Mouse (Mus musculus): ENCODE data around the gene Ifna6. TPM values are rescaled to one million over a fixed set of nuclear protein-coding genes. Genes with fewer than 3 reads are reported as not detected.
"Not testable (repeated sequence)": the region's sequence is repeated elsewhere in the genome, so short reads cannot be mapped to it uniquely, and the experiment has no call there.

Gene Ifna6
- not detected in 2 replicates for polyA plus RNA-seq (2014; fragmentation: Nextera tagmentation; extraction: Ambion mirVana)

DNA sequence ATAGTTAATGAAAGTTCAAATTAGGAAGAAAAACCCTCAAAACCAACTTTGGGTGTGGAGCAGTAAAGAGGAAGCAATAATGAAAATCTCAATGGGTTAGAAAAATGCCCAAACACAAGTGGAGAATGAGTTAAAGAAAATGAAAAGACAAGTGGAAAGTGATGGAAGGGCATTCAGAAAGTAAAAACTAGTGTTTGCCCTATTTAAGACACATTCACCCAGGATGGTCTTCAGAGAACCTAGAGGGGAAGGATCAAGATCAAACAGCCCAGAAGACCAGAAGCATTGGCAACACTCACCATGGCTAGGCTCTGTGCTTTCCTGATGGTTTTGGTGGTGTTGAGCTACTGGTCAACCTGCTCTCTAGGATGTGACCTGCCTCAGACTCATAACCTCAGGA, at the start of gene Ifna6:
Gene Ifna6, plus strand, starts transcription at position 301 of the 400 bp plus-strand sequence.
- H3K4me1 ChIP-seq (replicated peaks; ENCODE audit: control insufficient read depth, insufficient read depth, low read length); DNase-seq (ENCODE audit: low spot score); ATAC-seq (replicated peaks; ENCODE audit: low FRiP score); H3K27me3 ChIP-seq (replicated peaks; ENCODE audit: control insufficient read depth, insufficient read depth, low read length); H3K9me3 ChIP-seq (ENCODE audit: control insufficient read depth, low read length); H3K27ac ChIP-seq (ENCODE audit: low read depth, low read length); H3K4me3 ChIP-seq (ENCODE audit: low read depth, low read length); H3K36me3 ChIP-seq (ENCODE audit: control insufficient read depth, insufficient read depth, low read length); H3K4me2 ChIP-seq; H3K9ac ChIP-seq (ENCODE audit: low read depth, low read length): not testable (repeated sequence)

DNA sequence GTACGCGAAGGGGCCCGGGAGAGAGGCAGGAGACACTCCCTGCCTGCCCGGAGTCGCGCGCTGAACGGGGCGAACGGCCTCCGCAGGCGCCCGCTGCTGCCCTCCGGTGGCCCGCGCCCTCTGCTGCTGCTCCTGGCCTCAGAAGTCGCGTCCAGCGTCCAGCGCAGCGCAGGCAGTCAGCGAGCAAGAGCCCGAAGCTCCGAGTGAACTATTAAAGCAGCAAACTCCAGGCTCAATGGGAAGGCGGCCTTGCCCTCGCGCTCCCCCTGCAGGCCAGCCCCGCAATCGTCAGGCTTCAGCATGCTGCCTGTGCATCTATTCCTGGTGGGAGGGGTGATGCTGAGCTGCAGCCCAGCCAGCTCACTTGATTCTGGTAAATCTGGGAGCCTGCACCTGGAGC, 47.7 kb upstream of the Ifna6 start, which contains the start of gene Gm13272:
Gene Gm13272, plus strand, starts transcription at position 301 of the 400 bp plus-strand sequence.
- ATAC-seq (replicated peaks; ENCODE audit: low FRiP score) = not testable (repeated sequence)

DNA sequence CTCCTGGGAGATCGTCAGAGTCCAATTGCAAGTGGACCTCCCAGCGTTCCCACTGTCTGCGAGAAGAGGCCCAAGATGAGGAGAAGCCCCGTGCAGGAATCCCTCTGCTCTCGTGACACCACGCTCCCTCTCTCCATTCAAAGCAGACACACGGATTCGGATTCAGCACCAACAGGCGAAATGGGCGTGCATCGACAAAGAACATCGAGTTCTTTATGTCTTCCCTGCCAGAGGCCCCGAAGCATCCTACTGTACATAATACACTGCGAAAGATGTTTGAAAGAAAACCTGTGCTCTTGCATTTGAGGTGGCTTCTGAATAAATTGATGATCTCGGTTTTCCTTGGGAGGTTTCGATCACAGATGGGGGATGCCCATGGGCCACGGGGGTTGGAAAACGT, 46.9 kb upstream of the Ifna6 start:
- H3K9ac ChIP-seq (ENCODE audit: low read depth, low read length); H3K36me3 ChIP-seq (ENCODE audit: control insufficient read depth, insufficient read depth, low read length); H3K9me3 ChIP-seq (ENCODE audit: control insufficient read depth, low read length); H3K4me3 ChIP-seq (ENCODE audit: low read depth, low read length); H3K27me3 ChIP-seq (replicated peaks; ENCODE audit: control insufficient read depth, insufficient read depth, low read length); DNase-seq (ENCODE audit: low spot score); H3K4me2 ChIP-seq; H3K27ac ChIP-seq (ENCODE audit: low read depth, low read length); ATAC-seq (replicated peaks; ENCODE audit: low FRiP score); H3K4me1 ChIP-seq (replicated peaks; ENCODE audit: control insufficient read depth, insufficient read depth, low read length): not testable (repeated sequence)
- 43% methylated on average over 14 of the region's 18 CpGs for WGBS

More for the DNA sequence above, 47.7 kb upstream of the Ifna6 start, which contains the start of gene Gm13272:
- not testable (repeated sequence) for H3K27ac ChIP-seq (ENCODE audit: low read depth, low read length); H3K27me3 ChIP-seq (replicated peaks; ENCODE audit: control insufficient read depth, insufficient read depth, low read length); H3K9ac ChIP-seq (ENCODE audit: low read depth, low read length); H3K4me1 ChIP-seq (replicated peaks; ENCODE audit: control insufficient read depth, insufficient read depth, low read length); H3K4me3 ChIP-seq (ENCODE audit: low read depth, low read length); H3K9me3 ChIP-seq (ENCODE audit: control insufficient read depth, low read length); H3K4me2 ChIP-seq; DNase-seq (ENCODE audit: low spot score); H3K36me3 ChIP-seq (ENCODE audit: control insufficient read depth, insufficient read depth, low read length)
- WGBS = no CpG with 5 or more reads among the region's 29 CpGs

DNA sequence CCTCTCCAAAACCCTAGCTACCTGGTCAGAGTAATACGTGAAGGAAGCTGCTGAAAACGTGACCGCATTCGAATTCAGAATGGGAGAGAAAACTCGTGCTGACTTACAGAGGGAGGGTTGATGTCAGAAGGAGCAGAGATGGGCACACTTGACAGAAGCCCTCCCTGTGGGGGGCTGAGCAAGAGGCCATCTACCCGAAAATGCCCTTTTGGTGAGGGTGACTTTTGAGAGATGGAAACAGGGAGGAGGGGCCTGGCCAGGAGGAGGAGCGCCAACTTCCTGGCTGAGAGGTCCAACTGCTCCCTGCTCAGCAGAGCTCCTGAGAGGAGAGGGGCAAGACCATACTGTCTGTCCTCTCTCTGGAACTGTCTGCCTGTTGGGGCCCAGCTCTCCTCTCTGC, 45.4 kb upstream of the Ifna6 start, which contains the start of gene Ifnz:
Gene Ifnz, plus strand, starts transcription at position 301 of the 400 bp plus-strand sequence.
- H3K36me3 ChIP-seq (ENCODE audit: control insufficient read depth, insufficient read depth, low read length); DNase-seq (ENCODE audit: low spot score); H3K27me3 ChIP-seq (replicated peaks; ENCODE audit: control insufficient read depth, insufficient read depth, low read length); H3K4me1 ChIP-seq (replicated peaks; ENCODE audit: control insufficient read depth, insufficient read depth, low read length); H3K9me3 ChIP-seq (ENCODE audit: control insufficient read depth, low read length); ATAC-seq (replicated peaks; ENCODE audit: low FRiP score); H3K9ac ChIP-seq (ENCODE audit: low read depth, low read length); H3K27ac ChIP-seq (ENCODE audit: low read depth, low read length); H3K4me3 ChIP-seq (ENCODE audit: low read depth, low read length): not testable (repeated sequence)
- H3K4me2 ChIP-seq = peak within 1 kb of the TSS; percentile 47
- 6% methylated on average over 4 of the region's 7 CpGs for WGBS

DNA sequence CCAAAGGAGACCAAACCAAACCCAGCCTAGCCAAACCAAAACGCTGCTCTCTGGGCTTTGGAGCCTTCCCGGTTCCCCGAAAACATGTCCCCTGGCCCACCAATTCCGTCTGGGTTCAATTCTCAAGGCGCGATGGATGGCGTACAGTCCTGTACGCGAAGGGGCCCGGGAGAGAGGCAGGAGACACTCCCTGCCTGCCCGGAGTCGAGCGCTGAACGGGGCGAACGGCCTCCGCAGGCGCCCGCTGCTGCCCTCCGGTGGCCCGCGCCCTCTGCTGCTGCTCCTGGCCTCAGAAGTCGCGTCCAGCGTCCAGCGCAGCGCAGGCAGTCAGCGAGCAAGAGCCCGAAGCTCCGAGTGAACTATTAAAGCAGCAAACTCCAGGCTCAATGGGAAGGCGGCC, 44.9 kb upstream of the Ifna6 start:
- not testable (repeated sequence) for H3K4me1 ChIP-seq (replicated peaks; ENCODE audit: control insufficient read depth, insufficient read depth, low read length); H3K9ac ChIP-seq (ENCODE audit: low read depth, low read length); ATAC-seq (replicated peaks; ENCODE audit: low FRiP score); H3K36me3 ChIP-seq (ENCODE audit: control insufficient read depth, insufficient read depth, low read length); DNase-seq (ENCODE audit: low spot score); H3K27ac ChIP-seq (ENCODE audit: low read depth, low read length); H3K9me3 ChIP-seq (ENCODE audit: control insufficient read depth, low read length); H3K4me3 ChIP-seq (ENCODE audit: low read depth, low read length); H3K27me3 ChIP-seq (replicated peaks; ENCODE audit: control insufficient read depth, insufficient read depth, low read length)
- H3K4me2 ChIP-seq = peak overlapping the region; percentile 47
- under 1% methylated on average over 14 of the region's 31 CpGs for WGBS

DNA sequence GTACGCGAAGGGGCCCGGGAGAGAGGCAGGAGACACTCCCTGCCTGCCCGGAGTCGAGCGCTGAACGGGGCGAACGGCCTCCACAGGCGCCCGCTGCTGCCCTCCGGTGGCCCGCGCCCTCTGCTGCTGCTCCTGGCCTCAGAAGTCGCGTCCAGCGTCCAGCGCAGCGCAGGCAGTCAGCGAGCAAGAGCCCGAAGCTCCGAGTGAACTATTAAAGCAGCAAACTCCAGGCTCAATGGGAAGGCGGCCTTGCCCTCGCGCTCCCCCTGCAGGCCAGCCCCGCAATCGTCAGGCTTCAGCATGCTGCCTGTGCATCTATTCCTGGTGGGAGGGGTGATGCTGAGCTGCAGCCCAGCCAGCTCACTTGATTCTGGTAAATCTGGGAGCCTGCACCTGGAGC, 41.8 kb upstream of the Ifna6 start, which contains the start of gene Gm13276:
Gene Gm13276, plus strand, starts transcription at position 301 of the 400 bp plus-strand sequence.
- H3K4me1 ChIP-seq (replicated peaks; ENCODE audit: control insufficient read depth, insufficient read depth, low read length); H3K9me3 ChIP-seq (ENCODE audit: control insufficient read depth, low read length); H3K4me3 ChIP-seq (ENCODE audit: low read depth, low read length); H3K36me3 ChIP-seq (ENCODE audit: control insufficient read depth, insufficient read depth, low read length); H3K27me3 ChIP-seq (replicated peaks; ENCODE audit: control insufficient read depth, insufficient read depth, low read length); H3K4me2 ChIP-seq; H3K27ac ChIP-seq (ENCODE audit: low read depth, low read length); H3K9ac ChIP-seq (ENCODE audit: low read depth, low read length); ATAC-seq (replicated peaks; ENCODE audit: low FRiP score); DNase-seq (ENCODE audit: low spot score): not testable (repeated sequence)
- WGBS = no CpG with 5 or more reads among the region's 27 CpGs

DNA sequence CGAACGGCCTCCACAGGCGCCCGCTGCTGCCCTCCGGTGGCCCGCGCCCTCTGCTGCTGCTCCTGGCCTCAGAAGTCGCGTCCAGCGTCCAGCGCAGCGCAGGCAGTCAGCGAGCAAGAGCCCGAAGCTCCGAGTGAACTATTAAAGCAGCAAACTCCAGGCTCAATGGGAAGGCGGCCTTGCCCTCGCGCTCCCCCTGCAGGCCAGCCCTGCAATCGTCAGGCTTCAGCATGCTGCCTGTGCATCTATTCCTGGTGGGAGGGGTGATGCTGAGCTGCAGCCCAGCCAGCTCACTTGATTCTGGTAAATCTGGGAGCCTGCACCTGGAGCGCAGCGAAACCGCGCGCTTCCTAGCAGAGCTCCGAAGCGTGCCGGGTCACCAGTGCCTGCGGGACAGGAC, 38.8 kb upstream of the Ifna6 start, which contains the start of gene Gm13277:
Gene Gm13277, plus strand, starts transcription at position 231 of the 400 bp plus-strand sequence.
- not testable (repeated sequence) for H3K4me1 ChIP-seq (replicated peaks; ENCODE audit: control insufficient read depth, insufficient read depth, low read length); H3K27me3 ChIP-seq (replicated peaks; ENCODE audit: control insufficient read depth, insufficient read depth, low read length); H3K27ac ChIP-seq (ENCODE audit: low read depth, low read length); H3K4me2 ChIP-seq; H3K4me3 ChIP-seq (ENCODE audit: low read depth, low read length); H3K36me3 ChIP-seq (ENCODE audit: control insufficient read depth, insufficient read depth, low read length); DNase-seq (ENCODE audit: low spot score); ATAC-seq (replicated peaks; ENCODE audit: low FRiP score); H3K9ac ChIP-seq (ENCODE audit: low read depth, low read length); H3K9me3 ChIP-seq (ENCODE audit: control insufficient read depth, low read length)
- WGBS = 0% methylated on average over 4 of the region's 28 CpGs

DNA sequence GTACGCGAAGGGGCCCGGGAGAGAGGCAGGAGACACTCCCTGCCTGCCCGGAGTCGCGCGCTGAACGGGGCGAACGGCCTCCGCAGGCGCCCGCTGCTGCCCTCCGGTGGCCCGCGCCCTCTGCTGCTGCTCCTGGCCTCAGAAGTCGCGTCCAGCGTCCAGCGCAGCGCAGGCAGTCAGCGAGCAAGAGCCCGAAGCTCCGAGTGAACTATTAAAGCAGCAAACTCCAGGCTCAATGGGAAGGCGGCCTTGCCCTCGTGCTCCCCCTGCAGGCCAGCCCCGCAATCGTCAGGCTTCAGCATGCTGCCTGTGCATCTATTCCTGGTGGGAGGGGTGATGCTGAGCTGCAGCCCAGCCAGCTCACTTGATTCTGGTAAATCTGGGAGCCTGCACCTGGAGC, 36.0 kb upstream of the Ifna6 start, which contains the start of gene Gm13278:
Gene Gm13278, plus strand, starts transcription at position 301 of the 400 bp plus-strand sequence.
- H3K27ac ChIP-seq (ENCODE audit: low read depth, low read length); DNase-seq (ENCODE audit: low spot score); H3K9ac ChIP-seq (ENCODE audit: low read depth, low read length); H3K4me3 ChIP-seq (ENCODE audit: low read depth, low read length); ATAC-seq (replicated peaks; ENCODE audit: low FRiP score); H3K4me1 ChIP-seq (replicated peaks; ENCODE audit: control insufficient read depth, insufficient read depth, low read length); H3K27me3 ChIP-seq (replicated peaks; ENCODE audit: control insufficient read depth, insufficient read depth, low read length); H3K36me3 ChIP-seq (ENCODE audit: control insufficient read depth, insufficient read depth, low read length); H3K4me2 ChIP-seq; H3K9me3 ChIP-seq (ENCODE audit: control insufficient read depth, low read length): not testable (repeated sequence)
- no CpG with 5 or more reads among the region's 28 CpGs for WGBS

DNA sequence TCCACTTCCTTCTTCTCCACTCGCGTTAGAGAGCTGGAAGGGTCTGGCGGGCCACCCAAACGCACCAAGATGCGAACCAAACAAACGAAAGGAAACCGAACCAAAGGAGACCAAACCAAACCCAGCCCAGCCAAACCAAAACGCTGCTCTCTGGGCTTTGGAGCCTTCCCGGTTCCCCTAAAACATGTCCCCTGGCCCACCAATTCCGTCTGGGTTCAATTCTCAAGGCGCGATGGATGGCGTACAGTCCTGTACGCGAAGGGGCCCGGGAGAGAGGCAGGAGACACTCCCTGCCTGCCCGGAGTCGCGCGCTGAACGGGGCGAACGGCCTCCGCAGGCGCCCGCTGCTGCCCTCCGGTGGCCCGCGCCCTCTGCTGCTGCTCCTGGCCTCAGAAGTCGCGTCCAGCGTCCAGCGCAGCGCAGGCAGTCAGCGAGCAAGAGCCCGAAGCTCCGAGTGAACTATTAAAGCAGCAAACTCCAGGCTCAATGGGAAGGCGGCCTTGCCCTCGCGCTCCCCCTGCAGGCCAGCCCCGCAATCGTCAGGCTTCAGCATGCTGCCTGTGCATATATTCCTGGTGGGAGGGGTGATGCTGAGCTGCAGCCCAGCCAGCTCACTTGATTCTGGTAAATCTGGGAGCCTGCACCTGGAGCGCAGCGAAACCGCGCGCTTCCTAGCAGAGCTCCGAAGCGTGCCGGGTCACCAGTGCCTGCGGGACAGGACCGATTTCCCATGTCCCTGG, 33.1 kb upstream of the Ifna6 start, which contains the start of gene Gm13275:
Gene Gm13275, plus strand, starts transcription at position 552 of the 740 bp plus-strand sequence.
- not testable (repeated sequence) for ATAC-seq (replicated peaks; ENCODE audit: low FRiP score); H3K27ac ChIP-seq (ENCODE audit: low read depth, low read length); H3K9ac ChIP-seq (ENCODE audit: low read depth, low read length); H3K4me3 ChIP-seq (ENCODE audit: low read depth, low read length); H3K4me1 ChIP-seq (replicated peaks; ENCODE audit: control insufficient read depth, insufficient read depth, low read length); DNase-seq (ENCODE audit: low spot score); H3K4me2 ChIP-seq; H3K36me3 ChIP-seq (ENCODE audit: control insufficient read depth, insufficient read depth, low read length); H3K9me3 ChIP-seq (ENCODE audit: control insufficient read depth, low read length); H3K27me3 ChIP-seq (replicated peaks; ENCODE audit: control insufficient read depth, insufficient read depth, low read length)
- WGBS = 0% methylated on average over 6 of the region's 52 CpGs

All from liver, embryonic 11.5 days (tissue).